Mouse (Mus musculus) CD4-positive naive resting alpha-beta T cell, adult 57 days (primary cell): ENCODE results near the gene Gstm4. TPM values are rescaled to one million over a fixed set of nuclear protein-coding genes. Genes with fewer than 3 reads are reported as not detected.

Experiments used
- total RNA-seq: library from RNA; stranded (reverse); gene quantifications from one replicate; pipeline ENCODE4 v1.2.4, GENCODE M21; 2023

The Gstm4 gene
- total RNA-seq = 3.9 TPM

DNA sequence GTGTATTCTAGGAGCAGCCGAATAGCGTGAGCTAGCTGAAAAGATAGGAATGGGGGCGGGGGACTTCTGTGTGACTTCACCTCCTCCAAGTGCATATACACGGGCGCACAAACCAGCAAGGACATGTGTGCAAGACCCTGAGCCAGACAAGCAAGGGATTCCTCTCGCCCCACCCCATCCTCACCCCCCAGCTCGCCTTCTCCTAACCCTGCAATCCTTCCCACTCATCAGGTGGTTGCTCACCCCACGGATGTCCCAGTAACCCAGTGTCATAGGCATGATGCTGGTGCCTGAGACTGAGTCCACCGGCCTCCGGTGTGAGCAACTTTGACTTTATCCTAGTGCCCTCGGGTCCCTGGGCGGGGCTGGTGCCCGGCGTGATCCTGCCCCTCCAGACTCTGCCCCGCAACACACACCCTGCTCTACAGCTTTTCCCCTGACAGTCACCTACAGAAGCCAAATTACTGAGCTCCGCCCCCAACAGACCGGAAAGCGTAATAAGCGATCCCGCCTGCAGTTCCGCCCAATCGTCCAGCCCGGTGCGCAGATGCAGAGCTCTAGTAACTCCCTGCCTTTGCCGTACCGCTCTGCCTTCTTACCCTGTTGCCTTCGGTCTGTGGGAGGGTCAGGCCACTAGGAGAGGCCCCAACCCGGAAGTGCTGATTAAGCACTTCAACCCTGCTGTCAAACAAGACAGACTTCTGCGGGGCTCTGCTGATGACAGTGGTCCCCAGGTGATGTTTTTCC lies at the start of gene Gstm4:
Gene Gstm4 (minus strand): TSS at position 501 of the 747 bp plus-strand sequence.

DNA sequence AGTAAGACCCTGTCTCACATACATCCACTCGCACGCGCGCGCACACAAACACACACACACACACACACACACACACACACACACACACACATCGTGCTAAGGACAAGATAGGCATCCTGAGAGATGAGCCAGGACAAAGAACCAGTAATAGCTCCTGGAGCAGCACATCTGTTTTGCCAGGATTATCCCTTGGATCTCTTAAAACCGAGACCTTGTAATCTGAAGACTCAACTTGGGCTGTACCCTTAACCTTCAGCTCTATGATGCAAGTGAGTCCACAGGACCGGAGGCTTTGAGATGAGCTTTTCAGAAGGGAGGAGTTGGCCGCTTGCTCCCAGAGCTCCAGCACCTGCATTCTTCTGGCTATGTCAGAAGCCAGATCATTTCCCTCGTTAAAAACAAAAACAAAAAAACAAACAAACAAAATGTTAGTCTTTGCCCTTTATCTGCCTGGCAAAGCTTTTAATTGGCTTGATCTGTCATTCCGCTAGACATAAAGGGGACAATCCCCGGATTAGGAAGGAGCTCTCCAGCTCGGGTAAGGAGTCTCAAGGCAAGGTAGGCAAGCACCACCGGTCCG lies 47.9 kb upstream of the Gstm4 start, which contains the start of gene Gnat2:
Gene Gnat2 (plus strand): TSS at position 254 of the 580 bp plus-strand sequence.

DNA sequence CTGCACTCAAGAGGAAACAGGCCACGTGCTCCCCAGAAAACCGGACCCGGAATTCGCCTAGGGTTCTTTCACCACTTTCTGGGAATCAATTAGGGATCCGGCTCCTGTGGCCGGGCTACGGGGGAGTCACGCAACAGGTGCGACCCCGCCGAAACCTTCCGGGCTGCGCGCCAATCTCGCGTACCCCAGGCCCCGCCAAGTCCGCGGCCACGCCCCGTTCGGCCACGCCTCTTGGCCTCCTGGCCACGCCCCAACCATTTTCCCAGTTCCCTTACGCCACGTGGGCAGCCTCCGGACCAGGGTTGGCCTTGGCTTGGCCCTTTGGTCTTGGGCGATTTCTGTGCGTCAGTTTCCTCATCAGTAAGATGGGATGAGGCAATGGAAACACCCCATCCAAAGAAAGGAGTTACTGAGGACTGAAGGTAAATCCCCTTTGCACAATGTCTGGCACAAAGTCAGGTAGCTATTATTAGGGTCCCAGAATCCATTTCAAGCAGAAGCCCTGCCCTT lies 41.8 kb upstream of the Gstm4 start, which contains the start of gene Ampd2:
Gene Ampd2 (minus strand): TSS at position 182 of the 510 bp plus-strand sequence.

DNA sequence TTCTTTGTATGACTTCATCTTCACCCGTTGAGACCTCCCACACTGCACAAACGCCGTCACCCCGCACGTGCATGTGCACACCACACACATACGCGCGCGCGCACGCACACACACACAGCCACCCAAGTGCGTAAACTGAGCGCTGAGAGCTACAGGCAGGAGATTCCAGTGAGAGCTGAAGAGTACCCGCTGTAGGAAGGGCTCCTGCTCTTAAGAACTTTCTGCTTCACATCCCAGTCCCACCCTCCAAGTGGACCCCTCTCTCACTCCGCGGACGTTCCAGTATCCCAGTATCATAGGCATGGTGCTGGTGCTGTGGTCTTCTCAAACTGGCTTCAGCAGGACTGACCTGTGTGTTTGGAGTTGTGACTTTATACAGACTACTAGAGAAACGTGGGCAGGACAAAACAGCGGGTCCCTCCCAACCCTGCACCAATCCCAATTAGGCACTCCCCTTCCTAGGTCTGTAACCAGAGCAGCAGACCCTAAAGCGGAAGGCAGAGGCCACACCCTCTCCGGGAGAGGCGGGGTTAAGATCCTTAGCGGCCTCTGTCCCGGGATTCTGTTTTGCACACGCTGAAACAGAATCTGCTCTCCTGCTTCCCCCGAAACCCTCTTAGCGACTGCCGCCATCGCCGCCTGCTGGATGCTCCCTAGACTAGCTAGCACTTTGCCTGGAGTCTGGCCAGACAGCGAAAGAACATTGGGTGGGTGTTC lies 27.1 kb downstream of the Gstm4 start, which contains the start of gene Gstm1:
Gene Gstm1 (minus strand): TSS at position 501 of the 717 bp plus-strand sequence.

Other genes starting within 250 kb of the Gstm4 start
- not detected for gene Eps8l3, start 167.7 kb downstream of the Gstm4 start, total RNA-seq
- not detected for gene Gstm5, start 149.1 kb downstream of the Gstm4 start, total RNA-seq
- gene Gstm7, start 113.1 kb downstream of the Gstm4 start, total RNA-seq = 2.7 TPM
- gene Gstm6, start 101.1 kb downstream of the Gstm4 start, total RNA-seq = not detected
- gene Gstm3, start 75.6 kb downstream of the Gstm4 start, total RNA-seq = not detected
- gene Gstm2, start 58.4 kb downstream of the Gstm4 start, total RNA-seq = 1.3 TPM
- 9.4 TPM for gene Gstm1, start 26.9 kb downstream of the Gstm4 start, total RNA-seq
- gene Ampd2, start 41.8 kb upstream of the Gstm4 start, total RNA-seq = 33.1 TPM
- gene Gnat2, start 47.9 kb upstream of the Gstm4 start, total RNA-seq = not detected
- gene Gnai3, start 101.3 kb upstream of the Gstm4 start, total RNA-seq = 86.8 TPM
- not detected for gene Gpr61, start 110.0 kb upstream of the Gstm4 start, total RNA-seq
- 2.4 TPM for gene Amigo1, start 141.4 kb upstream of the Gstm4 start, total RNA-seq
- 33.5 TPM for gene Cyb561d1, start 156.3 kb upstream of the Gstm4 start, total RNA-seq
- 43.8 TPM for gene Atxn7l2, start 166.0 kb upstream of the Gstm4 start, total RNA-seq
- gene Sypl2, start 181.8 kb upstream of the Gstm4 start, total RNA-seq = not detected
- gene Psma5, start 212.0 kb upstream of the Gstm4 start, total RNA-seq = 33.5 TPM
- gene Sort1, start 239.2 kb upstream of the Gstm4 start, total RNA-seq = 1.3 TPM